Mouse (Mus musculus): ENCODE data around the gene Tgfb1. TPM values are rescaled to one million over a fixed set of nuclear protein-coding genes. Genes with fewer than 3 reads are reported as not detected.

Tgfb1 gene
- total RNA-seq, 1 experiment from 2014 or later, result 66.7 TPM

DNA sequence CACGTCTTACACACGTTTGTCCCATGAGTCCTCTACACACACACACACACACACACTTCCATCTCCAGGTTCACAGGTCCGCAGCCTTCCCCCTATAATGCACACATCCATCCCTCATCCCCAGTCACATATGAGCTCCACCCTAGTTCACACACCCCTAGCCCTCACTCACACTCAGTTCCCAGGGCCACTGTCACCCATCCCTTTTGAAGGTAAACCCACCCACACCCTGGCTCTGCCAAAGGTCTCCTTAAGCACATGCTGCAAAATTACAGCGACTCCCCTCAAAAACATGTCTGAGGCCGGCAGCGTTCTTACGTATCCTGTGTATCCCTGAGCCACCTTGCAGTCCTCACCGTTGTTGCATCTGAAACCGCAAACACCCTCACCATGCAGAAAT lies 12.5 kb upstream of the Tgfb1 start:
- ATAC-seq (ENCODE audit: extremely low read depth, insufficient number of reproducible peaks, low FRiP score, poor library complexity, severe bottlenecking), result no peak

GRCm38 (mm10) chr7:25674719-25675300 lies 12.0 kb upstream of the Tgfb1 start, which contains the start of gene Tmem91:
Tmem91 (minus strand) TSS chr7:25675166.
- peak; percentile 25; the same call in 1 of the 2 replicates for ATAC-seq (ENCODE audit: extremely low read depth, insufficient number of reproducible peaks, low FRiP score, poor library complexity, severe bottlenecking)

- no peak for ATAC-seq (ENCODE audit: extremely low read depth, insufficient number of reproducible peaks, low FRiP score, poor library complexity, severe bottlenecking)
These were observed 11.4 kb upstream of the Tgfb1 start for GRCm38 (mm10) chr7:25675405-25675804.

DNA sequence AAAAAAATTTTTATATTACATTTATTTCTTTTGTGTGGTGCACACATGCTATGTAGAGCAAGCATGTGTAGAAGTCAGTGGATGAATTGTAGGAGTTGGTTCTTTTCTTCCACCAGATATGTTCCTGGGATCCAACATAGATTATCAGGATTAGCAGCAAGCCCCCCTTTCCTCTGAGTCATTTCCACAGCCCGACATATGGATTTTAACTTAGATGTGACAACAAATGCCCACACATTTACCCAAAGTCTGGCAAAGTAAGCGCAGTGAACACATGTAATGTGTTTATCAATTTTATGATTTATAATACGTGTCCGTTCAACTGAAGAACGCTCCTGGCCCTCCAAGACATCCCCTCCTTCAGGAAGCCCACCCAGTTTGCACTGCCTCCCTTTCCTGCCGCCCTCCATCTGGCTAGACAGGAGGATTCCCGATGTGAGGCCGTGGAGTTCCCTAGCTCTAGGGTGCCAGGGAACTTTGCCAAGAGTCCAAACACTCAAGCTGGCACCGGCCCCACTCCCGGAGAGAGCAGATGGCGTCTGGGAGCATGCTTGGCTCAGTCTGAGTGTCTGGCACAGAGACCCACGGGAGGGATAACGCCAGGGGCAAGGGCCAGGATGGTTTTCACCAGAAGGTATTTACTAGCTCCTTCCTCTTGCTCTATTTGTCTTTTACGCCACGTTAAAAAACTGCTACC lies 10.6 kb upstream of the Tgfb1 start:
- no peak for ATAC-seq (ENCODE audit: extremely low read depth, insufficient number of reproducible peaks, low FRiP score, poor library complexity, severe bottlenecking)

DNA sequence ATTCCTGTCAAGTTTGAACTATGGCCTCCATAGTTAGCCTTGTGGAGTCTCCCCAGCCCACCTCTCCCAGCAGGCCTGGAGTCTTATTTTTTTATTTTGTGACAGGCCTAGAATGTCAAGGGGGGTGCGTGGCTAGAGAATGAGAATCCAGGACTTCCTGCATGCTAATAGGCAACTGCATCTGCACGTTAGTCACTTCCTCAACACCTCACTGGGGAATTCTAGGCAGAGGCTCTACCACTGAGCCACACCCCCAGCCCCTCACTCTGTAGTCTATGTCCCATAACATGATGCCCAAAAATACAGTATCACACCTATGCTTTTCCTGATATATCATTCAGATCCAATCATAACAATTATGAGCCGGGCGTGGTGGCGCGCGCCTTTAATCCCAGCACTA lies 9.8 kb upstream of the Tgfb1 start:
- ATAC-seq (ENCODE audit: extremely low read depth, insufficient number of reproducible peaks, low FRiP score, poor library complexity, severe bottlenecking), result no peak

- no peak for ATAC-seq (ENCODE audit: extremely low read depth, insufficient number of reproducible peaks, low FRiP score, poor library complexity, severe bottlenecking)
These were observed 6.8 kb upstream of the Tgfb1 start for GRCm38 (mm10) chr7:25679971-25680370.

- peak; percentile 79 for ATAC-seq (ENCODE audit: extremely low read depth, insufficient number of reproducible peaks, low FRiP score, poor library complexity, severe bottlenecking)
These were observed 6.1 kb upstream of the Tgfb1 start, which contains the start of gene B9d2 for GRCm38 (mm10) chr7:25680514-25681258. B9d2 (plus strand) TSS chr7:25680780.

GRCm38 (mm10) chr7:25681341-25682231 lies 5.2 kb upstream of the Tgfb1 start:
- no peak for ATAC-seq (ENCODE audit: extremely low read depth, insufficient number of reproducible peaks, low FRiP score, poor library complexity, severe bottlenecking)

GRCm38 (mm10) chr7:25683474-25684180 lies 3.2 kb upstream of the Tgfb1 start:
- peak; percentile 44 for ATAC-seq (ENCODE audit: extremely low read depth, insufficient number of reproducible peaks, low FRiP score, poor library complexity, severe bottlenecking)

DNA sequence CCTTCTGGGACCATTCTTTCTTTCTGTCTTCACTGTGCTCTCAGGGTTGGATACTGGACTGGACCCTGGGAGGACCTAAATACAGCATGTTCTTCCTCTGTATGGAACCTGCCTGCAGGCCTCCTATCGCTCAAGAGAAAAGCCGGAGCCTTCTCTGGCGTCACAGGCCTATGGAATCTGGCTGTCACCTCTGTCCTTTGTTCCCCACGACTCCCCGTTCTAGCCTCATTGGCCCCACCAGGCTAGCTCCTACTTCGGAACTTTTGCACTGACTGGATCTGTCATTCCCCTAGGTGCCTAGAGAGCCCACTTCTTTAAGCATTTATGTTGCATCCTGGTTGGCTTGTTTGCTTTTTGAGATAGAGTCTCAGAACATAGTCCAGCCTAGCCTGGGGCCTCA lies 2.1 kb upstream of the Tgfb1 start:
- no peak for ATAC-seq (ENCODE audit: extremely low read depth, insufficient number of reproducible peaks, low FRiP score, poor library complexity, severe bottlenecking)

GRCm38 (mm10) chr7:25685926-25686470 lies 804 bp upstream of the Tgfb1 start:
- ATAC-seq (ENCODE audit: extremely low read depth, insufficient number of reproducible peaks, low FRiP score, poor library complexity, severe bottlenecking), result no peak

GRCm38 (mm10) chr7:25687811-25688401 lies 1.1 kb downstream of the Tgfb1 start:
- no peak for ATAC-seq (ENCODE audit: extremely low read depth, insufficient number of reproducible peaks, low FRiP score, poor library complexity, severe bottlenecking)

GRCm38 (mm10) chr7:25688810-25689586 lies 2.2 kb downstream of the Tgfb1 start:
- ATAC-seq (ENCODE audit: extremely low read depth, insufficient number of reproducible peaks, low FRiP score, poor library complexity, severe bottlenecking), result peak; percentile 57

DNA sequence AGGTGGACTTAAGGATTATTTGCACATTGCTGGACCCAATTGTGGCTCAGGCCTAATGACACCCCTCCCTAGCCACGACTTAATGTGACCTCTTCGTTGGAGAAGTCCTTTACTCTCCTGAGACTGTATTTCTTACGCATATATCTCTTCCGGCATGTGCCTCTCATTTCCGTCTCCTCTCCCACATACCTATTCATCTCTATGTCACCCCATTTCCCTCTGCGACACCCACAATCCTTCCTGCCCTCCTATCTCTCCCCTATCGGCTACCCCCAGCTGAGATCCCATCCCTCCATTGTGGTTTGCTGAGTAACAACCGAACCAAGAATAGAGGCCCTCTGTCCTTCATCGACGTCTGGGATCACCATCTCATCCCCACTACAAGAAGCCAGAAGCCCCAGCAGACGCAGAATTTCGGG lies 2.8 kb downstream of the Tgfb1 start:
- ATAC-seq (ENCODE audit: extremely low read depth, insufficient number of reproducible peaks, low FRiP score, poor library complexity, severe bottlenecking), result peak; percentile 4; the same call in 1 of the 2 replicates

DNA sequence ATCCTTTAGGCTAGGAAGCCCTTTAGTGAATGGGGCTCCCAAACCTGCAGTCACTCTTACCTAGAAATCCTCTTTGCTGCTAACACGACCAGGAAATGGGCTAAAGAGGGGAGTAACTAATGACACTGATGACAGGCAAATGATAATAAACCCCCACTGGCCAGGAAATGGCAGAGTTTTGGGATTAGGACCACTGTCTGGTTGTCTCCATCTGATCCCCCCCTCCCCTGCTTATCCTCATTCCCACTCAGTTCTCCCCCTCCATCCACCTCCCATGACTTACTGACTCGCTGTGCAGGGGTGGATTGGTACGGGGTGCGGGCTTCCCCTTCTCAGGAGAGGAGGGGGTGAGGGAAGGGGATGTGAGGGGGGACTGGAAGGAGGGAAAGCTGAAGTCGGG lies 3.2 kb downstream of the Tgfb1 start:
- no peak for ATAC-seq (ENCODE audit: extremely low read depth, insufficient number of reproducible peaks, low FRiP score, poor library complexity, severe bottlenecking)

DNA sequence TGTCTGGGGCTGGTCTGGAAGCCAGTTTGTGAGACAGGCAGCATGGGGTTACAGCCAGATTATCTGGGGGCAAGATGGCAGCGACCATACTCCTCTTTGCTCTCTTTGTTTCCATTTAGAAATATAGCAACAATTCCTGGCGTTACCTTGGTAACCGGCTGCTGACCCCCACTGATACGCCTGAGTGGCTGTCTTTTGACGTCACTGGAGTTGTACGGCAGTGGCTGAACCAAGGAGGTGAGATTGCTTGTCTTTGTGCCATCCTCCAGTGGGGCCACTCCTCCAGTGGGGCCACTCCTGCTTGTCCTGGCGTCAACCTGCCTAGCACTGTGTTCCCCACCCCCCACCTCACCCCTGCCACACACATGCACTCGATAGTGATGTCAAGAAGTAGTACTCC lies 7.3 kb downstream of the Tgfb1 start:
- ATAC-seq (ENCODE audit: extremely low read depth, insufficient number of reproducible peaks, low FRiP score, poor library complexity, severe bottlenecking), result no peak

GRCm38 (mm10) chr7:25699851-25700250 lies 13.0 kb downstream of the Tgfb1 start:
- ATAC-seq (ENCODE audit: extremely low read depth, insufficient number of reproducible peaks, low FRiP score, poor library complexity, severe bottlenecking), result no peak
